Mouse (Mus musculus): ENCODE data around the gene Myb.

The Myb gene

DNA sequence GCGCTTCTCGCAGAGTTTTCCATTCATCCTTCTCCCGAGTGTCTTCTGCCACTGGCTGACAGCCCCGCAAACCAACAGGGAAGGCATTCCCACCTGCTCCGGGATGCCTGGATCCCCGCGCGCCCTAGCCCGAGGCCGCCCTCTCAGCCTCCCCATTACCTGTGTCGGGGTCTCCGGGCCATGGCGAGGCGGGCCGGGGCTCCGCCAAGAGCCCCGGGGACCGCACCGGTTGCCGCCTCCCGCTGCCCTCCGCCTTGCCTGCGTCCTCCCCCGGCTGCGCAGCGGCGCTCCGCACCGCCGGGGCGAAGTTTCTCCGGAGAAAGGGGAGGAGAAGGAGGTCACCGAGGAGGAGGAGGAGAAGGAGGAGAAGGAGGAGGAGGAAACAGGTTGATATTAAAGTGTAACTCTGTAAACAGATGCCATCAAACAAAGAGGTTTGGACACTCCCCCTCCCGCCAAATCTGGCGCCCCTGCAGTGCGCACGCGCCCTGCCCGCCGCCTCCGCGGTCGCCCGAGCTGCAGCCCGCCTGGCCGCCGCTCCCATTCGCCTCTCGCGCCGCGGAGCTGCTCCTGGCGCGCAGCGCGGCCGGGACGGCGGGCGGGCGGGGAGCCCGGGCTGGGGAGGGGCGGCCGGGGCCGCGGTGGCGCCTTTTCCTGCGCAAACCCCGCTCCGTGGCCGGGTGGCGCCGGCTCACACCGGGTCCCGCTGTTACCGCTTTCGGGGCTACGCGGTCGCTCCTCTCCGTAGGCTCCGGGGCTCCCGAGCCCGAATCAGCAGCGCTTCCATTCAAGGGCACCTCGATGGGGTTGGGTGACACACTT, at the start of gene Myb:
Gene Myb (minus strand): TSS at position 448 of the 822 bp plus-strand sequence.
- DNase-seq (ENCODE audit: low spot score) = peak; percentile 70

- no peak for DNase-seq (ENCODE audit: low spot score)
Observed at GRCm38 (mm10) chr10:21207378-21207777, 46.6 kb upstream of the Myb start.

GRCm38 (mm10) chr10:21206232-21206631, 45.4 kb upstream of the Myb start:
- DNase-seq (ENCODE audit: low spot score) = no peak

GRCm38 (mm10) chr10:21204496-21205085, 43.8 kb upstream of the Myb start:
- DNase-seq (ENCODE audit: low spot score) = no peak

- DNase-seq (ENCODE audit: low spot score) = no peak
Observed at GRCm38 (mm10) chr10:21203886-21204285, 43.1 kb upstream of the Myb start.

DNA sequence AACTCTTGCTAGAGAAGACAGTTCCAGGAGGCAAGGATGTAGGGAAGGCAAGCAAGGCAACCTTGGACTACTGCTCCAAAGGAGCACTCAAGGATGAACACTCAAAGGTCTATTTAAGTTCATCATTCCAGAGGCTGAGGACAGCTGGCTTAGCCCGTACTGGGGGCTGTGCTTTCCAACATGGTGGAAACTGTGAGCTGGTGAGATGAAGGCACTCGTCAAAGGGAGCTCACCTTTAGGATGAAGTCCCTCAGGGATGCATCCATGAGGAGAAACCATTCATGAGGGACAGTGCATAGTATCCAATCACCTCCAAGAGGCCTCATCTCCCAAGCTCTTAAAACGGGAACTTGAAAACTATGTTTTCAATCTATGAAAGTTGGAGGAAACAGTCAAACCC, 42.7 kb upstream of the Myb start:
- DNase-seq (ENCODE audit: low spot score) = no peak

- no peak for DNase-seq (ENCODE audit: low spot score)
Observed at GRCm38 (mm10) chr10:21200761-21201160, 40.0 kb upstream of the Myb start.

GRCm38 (mm10) chr10:21200322-21200721, 39.5 kb upstream of the Myb start:
- DNase-seq (ENCODE audit: low spot score) = no peak

- no peak for DNase-seq (ENCODE audit: low spot score)
Observed at GRCm38 (mm10) chr10:21196646-21197116, 35.9 kb upstream of the Myb start.

DNA sequence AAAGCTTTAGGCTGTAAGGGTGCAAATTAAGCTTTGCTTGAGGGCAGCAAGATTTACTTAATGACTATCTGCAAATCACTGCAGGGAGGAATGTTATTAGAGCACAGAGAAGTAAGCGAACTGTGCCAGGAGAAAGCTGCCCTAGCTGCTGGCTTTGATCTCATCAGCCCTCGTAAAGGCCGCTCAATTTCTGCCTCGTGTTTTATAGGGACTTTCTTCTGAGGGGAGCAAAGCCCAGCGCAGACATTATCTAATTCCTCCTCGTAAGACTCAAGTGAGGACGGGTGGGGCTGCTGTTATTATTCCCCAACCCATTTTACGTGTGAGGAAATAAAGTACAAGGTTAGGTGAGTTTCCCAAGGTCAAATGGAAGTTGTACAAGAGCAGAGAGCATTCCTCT, 34.8 kb upstream of the Myb start:
- DNase-seq (ENCODE audit: low spot score) = no peak

GRCm38 (mm10) chr10:21193935-21194505, 33.2 kb upstream of the Myb start:
- DNase-seq (ENCODE audit: low spot score) = no peak

DNA sequence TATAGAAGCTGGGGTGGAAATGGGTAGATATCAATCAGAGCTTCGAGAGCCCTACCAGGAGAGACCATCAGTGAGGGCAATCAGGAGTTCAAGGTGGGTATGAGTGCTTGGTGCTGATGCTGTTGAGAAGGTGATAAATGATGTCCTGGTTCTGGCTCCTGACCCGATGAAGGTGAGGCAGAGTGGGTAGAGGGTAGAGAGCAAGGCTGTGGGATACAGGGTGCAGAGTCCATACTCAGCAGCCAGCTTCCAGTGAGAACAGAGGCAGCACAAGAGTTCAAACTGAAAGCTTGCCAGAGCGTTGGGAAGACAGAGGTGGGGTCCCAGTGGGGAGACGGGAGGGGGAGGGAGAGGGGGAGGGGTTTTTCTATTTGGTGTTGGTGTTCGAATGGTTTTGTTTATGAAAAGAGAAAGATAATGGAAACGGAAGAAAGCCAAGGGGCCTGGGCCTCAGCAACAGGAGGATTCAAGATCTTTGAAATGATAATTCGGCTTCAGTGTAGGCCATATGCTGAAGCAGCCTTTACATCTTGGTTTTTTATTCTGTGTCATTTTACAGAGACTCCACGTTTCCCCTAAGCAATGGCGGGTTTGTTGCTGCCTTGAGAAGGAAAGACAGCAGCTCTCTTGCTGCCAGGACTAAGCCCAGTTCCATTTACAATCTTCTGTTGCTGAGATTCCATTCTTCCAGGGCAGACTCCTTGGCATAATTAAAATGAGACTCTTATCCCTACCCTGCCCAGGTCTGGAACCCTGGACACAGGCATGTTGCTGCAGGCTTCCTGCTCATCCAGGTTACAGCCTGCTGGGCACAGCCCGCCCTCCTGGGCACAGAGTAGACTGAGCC, 32.5 kb upstream of the Myb start:
- DNase-seq (ENCODE audit: low spot score) = no peak

GRCm38 (mm10) chr10:21192436-21192835, 31.7 kb upstream of the Myb start:
- DNase-seq (ENCODE audit: low spot score) = no peak

DNA sequence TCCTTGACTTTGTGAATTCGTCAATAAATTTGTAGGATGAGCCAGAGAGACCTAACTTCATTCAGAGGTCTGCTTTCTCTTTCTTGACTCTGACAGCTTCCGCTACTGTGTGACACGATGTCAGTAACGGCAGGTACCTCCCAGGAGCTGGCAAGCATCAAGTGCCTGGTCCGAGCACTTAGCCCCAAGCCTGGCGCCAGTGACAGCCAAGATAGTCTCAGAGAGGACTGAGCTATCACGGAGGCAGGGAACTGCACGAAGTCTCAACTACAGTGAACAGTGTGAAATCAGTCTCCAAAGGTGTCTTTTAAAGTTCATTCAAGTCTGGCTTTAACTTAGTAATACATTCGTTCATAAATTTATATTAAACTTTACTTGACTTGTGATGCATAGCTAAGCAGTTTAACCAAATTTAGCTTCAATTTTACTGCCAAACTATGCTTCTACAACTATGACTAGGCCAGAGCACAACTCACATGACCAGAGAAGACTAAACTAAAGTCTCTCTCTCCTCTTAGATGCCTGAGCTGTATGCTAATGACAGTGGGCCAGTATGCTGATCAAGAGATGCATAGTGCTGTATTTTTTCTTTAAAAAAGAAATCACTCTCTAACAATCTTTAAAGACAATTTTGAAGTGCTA, 29.1 kb upstream of the Myb start:
- DNase-seq (ENCODE audit: low spot score) = no peak

- DNase-seq (ENCODE audit: low spot score) = no peak
Observed at GRCm38 (mm10) chr10:21189275-21189601, 28.5 kb upstream of the Myb start.

DNA sequence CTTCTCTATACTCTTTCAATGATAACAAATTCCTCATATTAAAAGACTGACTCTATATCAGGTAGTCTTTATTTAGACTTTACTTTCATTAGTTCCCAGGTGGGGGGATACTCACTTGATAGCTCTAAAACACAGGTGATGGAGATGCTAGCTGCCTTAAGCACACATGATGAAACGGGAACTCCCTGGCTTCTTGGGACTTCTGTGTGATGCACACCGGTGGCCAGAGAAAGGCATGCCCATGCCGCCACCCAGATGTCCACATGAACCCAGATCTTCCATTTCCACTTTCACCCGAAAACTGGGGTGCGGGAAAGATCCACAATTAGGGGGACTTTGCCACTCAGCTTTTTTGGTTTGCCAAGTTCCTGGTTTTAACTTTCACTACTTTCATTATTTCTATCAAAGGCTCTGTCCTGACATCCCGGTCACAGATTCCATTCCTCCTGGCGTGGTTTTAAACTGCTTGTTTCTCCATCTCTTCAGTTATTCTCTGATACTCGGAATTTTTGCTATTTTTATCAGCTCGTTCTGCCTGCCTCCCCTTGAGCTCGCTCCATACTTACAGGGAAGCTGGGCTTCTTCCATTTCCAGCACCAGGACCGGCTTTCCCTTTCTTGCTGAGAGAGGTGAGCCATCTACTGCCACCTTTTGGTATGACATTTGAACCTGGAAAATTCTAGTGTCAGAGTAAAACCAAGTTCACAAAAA, 27.9 kb upstream of the Myb start:
- DNase-seq (ENCODE audit: low spot score) = peak; percentile 28

- no peak for DNase-seq (ENCODE audit: low spot score)
Observed at GRCm38 (mm10) chr10:21187847-21188246, 27.1 kb upstream of the Myb start.

- DNase-seq (ENCODE audit: low spot score) = no peak
Observed at GRCm38 (mm10) chr10:21186733-21187132, 25.9 kb upstream of the Myb start.

GRCm38 (mm10) chr10:21178711-21179110, 17.9 kb upstream of the Myb start:
- no peak for DNase-seq (ENCODE audit: low spot score)

- DNase-seq (ENCODE audit: low spot score) = no peak
Observed at GRCm38 (mm10) chr10:21178281-21178680, 17.5 kb upstream of the Myb start.

DNA sequence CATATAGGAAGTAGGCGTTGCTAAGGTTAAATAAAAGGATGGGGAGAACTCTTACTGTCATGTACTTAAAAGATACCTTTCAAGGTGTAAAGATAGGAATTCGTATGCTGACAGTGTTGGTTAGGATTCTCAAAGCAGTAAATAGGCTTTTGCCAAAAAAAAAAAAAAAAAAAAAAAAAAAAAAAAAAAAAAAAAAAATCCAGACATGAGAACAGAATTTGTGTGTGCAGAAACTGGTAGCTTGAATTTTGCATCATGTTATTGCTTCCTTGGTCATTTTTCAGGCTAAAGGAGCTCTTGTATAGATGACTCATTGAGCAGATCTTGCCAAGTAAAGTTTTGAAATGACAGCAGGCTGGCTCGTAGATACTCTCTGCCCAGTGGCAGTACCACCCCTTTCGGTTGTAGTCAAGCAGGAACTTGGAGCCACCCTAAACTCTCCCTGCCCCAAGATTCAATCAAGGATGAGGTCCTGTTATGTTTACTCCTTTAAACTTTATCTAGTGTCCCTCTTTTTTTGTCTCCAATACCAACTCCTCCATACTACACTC, 11.9 kb upstream of the Myb start:
- no peak for DNase-seq (ENCODE audit: low spot score)
